Mouse (Mus musculus): Measurements from ENCODE around the gene Mif.
A peak's percentile ranks its signal among the peaks of the same experiment; 100 is the strongest.
"Not testable (repeated sequence)": the region's sequence is repeated elsewhere in the genome, so short reads cannot be mapped to it uniquely, and the experiment has no call there.

Gene Mif

GRCm38 (mm10) chr10:75872915-75873542 lies 13.0 kb upstream of the Mif start:
- peak; percentile 64 for DNase-seq (ENCODE audit: low spot score)

DNA sequence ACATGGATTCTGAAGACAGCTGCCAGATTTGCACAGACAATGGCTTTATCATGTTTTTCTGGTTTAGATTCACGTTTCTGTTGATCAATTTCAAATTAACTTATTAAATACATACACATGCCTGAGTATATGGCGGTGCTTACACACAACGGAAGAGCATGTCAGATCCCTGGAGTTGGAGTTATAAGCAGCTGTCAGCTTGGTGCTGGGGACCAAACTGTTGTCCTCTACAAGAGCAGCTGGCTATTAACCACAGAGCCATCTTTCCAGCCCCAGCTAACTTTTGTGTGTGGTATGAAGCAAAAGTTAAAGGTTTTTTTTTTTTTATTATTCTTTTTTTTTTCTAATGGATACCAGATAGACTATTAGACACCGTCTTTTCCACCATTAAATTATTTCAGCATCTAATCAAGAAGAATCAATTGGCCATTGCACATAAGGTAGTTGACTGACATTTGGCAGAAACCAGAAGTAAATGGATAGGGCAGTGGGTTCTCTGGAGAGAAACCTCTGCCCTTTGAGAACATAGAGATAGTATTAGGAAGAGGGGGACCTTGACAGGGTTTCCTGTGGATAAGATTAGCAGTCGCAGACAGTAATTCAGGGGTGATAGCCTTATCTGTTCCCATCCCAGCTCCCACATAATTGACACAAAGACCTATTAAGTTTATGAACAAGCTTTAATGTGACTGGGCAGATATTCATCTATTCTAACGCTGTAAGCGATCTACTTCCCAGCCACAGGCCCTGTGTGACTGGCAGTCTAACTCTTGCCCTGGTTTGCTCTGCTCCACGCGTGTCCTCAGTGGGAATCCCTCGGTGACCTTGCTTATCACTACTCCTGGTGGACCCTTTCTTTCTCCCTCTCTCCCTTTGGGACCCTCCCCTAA lies 12.2 kb upstream of the Mif start:
- DNase-seq (ENCODE audit: low spot score) = no peak

DNA sequence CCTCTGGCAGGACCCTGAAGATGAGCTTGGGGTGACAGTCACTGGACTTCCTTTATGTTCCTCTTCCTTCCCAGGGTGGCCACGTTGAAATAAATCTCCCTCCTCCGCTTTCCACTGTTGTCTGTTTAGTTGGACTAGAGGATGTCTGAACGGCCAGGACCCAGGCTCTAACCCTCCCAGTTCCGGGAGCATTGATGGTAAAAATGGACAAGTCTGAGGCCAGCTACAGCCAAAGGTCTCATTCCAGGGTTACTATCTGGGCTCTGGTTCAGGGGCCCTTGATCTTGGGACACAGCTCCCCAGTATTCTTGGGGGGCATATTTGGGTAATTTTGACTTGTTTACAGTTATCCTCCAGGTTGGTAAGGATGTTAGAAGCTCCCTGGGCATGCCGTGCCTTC lies 1.5 kb upstream of the Mif start:
- no peak for DNase-seq (ENCODE audit: low spot score)

- peak; percentile 45 for DNase-seq (ENCODE audit: low spot score)
Observed at GRCm38 (mm10) chr10:75860746-75861145, 706 bp upstream of the Mif start.

DNA sequence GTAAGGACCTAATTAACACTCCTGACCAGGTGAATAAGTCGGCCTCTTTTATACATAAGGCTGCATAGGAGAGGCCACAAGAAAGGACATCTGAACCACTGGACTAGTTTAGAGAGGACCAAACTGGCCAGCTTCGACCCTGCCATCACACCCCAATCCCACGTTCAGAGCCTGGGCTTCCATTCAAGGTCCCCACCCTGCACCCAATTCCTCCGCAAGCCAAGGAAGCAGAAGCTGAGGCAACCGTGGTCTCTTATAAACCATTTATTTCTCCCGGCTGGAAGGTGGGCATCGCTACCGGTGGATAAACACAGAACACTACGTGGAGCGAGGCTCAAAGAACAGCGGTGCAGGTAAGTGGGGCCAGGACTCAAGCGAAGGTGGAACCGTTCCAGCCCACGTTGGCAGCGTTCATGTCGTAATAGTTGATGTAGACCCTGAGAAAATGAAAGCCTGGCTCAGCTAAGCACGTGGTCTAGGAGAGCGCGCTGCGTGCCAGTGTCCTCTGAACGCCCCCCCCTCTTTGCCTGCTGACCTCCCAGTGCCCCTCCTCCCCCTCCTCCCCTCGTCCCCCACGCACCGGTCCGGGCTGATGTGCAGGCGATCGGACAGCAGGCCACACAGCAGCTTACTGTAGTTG lies 813 bp downstream of the Mif start:
- peak; percentile 46 for DNase-seq (ENCODE audit: low spot score)

GRCm38 (mm10) chr10:75857598-75857997 lies 2.4 kb downstream of the Mif start:
- DNase-seq (ENCODE audit: low spot score) = no peak

DNA sequence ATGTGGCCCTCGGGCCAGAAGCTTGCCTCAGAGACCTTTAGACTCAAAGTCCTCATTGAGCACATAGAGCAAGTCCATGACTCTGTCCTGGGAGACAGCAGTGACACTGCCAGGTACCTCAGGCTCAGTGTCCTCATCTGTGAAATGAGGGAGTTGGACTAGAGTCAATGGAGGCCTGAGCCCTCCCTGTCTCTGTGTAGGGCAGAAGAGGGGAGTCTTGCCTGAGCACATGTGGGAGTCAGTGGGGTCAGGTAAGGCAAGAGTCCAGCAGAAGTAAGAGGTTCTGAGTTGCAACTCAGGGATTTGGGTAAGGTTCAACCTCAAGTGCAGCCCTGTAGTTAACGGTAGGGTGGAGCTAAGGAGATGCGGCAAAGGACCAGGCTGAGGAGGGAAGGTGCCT lies 3.1 kb downstream of the Mif start:
- no peak for DNase-seq (ENCODE audit: low spot score)

DNA sequence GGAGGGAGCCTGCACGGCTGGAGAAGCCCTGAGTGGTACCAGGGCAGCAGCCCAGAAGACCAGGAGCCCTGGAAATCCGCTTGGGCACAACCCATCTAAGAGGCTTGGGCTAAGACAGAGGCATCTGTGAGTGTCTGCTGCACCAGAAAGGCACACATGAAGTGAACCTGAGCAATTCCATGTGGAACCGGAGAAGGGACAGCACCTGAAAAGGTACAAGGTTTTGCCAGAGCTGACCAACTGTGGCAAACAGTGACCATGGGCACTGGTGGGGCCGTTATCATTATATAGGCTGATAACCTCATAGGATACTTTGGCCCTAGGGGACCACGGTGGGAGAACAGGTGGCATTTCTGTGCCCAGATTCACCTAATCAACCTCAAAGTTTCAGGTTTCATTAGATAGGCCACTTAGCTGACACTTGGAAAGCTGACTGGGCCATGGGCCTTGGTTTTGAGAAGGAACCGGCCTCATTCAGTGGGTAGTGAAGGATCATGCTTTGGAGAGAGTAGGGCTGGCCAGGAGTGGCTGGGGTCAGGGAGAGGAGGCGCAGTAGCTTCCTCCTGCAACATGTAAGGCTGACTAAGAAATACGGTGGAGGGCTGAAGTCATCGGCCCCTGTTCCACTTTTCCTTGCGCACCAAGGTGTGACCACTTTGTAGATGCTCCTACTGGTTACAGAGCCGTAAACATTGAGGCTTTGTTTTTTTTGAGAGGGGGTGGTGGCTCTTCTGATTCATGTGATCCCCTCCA lies 3.7 kb downstream of the Mif start:
- DNase-seq (ENCODE audit: low spot score) = no peak

DNA sequence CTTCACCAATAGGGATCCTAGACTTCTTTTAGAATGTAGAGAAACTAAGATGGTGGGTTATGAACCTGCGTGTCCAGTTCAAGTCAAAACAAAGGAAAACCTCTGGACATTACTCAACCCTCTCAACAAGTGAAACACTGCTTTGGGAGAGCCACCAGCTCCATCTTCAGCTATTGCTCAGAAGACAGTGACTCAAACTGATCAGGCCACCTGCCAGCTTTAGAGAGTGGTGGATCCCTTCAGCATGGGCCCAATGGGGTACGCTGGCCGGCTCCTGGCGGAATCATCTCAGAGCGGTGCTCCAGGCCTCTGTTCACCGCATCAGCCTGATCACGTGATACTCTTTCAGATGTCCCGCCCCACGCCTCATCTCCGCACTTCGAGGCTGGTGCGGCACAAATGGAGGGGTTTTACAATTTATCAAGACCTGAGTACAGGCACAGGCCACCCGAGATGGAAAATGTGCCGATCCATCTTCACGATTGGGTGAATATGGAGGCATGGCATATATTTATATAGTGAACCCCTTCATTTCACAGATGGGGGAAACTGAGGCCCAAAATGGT lies 4.5 kb downstream of the Mif start:
- no peak for DNase-seq (ENCODE audit: low spot score)

GRCm38 (mm10) chr10:75854791-75855190 lies 5.2 kb downstream of the Mif start:
- DNase-seq (ENCODE audit: low spot score) = no peak

DNA sequence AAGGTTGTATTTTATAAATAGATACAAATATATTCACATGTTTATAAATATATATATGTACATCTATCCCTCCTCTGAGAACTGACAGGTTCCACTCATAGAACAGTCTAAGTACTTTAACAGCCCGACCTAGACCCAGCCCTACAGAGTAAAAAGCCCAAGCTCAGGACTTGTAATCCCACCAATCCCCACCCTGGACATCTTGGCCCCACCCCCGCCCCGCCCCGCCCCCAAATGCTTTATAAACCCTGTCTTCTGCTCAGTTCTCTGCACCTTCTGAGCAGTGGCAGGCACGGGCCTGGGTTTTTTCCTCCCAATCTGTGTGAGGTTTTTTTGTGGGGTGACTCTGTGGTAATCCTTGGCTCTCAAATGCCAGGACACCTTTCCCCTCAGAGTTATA lies 5.9 kb downstream of the Mif start:
- DNase-seq (ENCODE audit: low spot score) = no peak

DNA sequence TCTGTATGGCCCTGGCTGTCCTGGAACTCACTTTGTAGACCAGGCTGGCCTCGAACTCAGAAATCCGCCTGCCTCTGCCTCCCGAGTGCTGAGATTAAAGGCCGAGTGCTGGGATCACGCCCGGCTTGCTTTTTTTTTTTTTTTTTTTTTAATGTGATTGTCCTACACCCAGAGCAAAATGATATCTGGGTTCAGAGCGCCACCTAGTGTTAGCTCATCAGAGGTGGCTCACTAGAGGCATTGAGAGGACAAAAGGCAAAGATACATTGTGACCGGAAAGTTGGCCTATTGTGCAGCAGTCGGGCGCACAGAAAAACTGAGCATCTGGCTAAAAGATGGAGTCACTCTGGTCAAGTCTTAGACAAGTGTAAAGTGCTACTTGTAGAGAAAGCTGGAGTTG lies 6.6 kb downstream of the Mif start:
- peak; percentile 86 for DNase-seq (ENCODE audit: low spot score)

GRCm38 (mm10) chr10:75852539-75853125 lies 7.4 kb downstream of the Mif start:
- DNase-seq (ENCODE audit: low spot score) = no peak

GRCm38 (mm10) chr10:75851681-75852080 lies 8.4 kb downstream of the Mif start:
- DNase-seq (ENCODE audit: low spot score) = no peak

DNA sequence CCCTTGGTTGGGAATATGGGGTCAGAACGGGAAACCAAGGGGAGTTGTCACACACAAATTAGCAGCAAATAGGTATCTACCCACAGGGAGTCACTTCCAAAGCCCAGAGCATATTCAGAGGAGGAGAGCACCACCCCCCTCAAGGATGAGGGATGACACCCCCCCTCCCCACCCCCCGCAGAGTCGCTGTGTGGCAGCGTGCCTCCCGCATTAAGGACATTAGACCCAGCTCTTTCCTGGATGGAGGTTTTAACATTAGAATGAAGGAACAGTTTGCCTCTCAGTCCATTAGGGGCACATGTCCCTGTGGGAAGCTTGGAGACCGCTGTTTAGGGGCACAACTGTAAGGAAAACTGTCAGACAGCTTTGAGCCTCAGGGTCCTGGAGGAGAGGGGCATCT lies 9.0 kb downstream of the Mif start:
- DNase-seq (ENCODE audit: low spot score) = no peak

DNA sequence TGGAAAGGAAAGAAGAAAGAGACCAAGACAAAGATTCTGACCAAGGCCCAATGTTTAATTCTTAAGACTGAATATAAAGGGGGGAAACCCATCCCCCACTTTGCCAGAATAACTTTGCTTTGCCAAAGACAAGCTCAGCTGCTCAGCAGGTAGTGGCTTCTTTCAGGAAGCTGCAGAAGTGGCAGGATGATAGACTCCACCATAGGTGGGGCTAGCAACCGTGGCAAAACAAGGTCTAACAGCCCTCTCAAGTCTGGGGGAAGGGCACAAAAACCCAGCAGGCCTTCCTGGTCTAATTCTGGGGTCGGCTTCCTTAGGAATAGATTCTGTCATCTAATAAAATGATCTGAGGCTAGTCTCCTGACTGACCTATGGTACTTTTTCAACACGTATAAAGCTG lies 11.7 kb downstream of the Mif start:
- no peak for DNase-seq (ENCODE audit: low spot score)

DNA sequence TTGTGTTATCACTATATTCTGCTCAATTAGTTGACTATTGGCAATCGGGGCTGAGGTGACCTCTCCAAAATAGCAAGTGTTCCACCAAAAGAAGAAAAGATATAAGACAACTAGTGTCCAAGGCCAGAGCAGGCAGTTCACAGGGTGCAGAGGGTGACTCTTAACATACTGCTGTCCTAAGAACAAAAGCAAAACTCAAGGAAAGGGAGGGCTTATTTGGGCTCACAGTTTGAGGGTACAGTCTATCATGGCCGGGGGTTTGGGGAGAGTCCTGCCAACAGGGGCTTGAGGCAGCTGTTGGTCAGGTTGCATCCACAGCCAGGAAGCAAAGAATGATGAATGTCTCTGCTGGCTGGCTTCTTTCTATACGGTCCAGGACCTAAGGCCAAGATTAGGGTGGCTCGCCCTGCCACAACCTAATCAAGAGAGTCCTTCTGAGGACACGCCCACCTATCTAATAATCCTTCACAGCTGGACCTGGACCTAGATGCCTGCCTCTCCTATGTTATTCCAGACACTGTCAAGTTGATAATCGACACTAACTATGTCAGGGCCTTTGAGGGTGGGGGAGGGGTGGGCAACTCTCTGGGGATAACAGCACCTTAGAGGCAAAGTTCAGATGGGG lies 14.6 kb downstream of the Mif start:
- DNase-seq (ENCODE audit: low spot score) = no peak

GRCm38 (mm10) chr10:75844800-75845199 lies 15.2 kb downstream of the Mif start:
- DNase-seq (ENCODE audit: low spot score) = no peak

DNA sequence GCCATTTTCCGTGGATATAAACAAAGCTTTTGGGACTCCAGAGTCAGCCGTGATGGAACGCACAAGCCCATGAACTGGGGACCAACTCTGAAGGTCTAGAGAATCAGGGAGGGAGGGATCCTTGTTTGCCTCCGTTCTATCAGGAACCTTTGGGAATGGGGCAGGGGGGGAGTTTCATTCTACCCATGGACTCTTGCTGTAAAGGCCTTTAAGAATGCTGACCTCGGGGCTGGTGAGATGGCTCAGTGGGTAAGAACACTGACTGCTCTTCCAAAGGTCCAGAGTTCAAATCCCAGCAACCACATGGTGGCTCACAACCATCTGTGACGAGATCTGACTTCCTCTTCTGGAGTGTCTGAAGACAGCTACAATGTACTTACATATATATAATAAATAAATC lies 16.1 kb downstream of the Mif start:
- not testable (repeated sequence) for DNase-seq (ENCODE audit: low spot score)

DNA sequence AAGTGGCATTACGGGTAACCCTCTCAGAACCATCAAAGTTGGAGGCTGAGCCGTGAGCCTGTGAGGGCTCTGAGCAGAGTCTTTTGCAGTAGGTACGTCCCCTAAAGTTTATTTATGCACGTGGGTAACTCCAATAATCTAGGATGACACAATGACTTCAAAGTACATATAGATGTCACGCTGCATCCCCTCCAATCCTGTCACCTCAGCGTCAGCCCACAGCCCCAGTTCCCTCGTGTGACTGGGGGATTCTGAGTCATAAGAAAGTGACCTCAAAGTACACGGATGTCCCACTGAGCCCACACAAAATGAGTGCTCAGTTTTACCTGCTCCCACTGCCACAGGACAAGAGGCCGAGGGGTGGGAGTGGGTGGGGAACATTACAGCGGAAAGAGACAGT lies 20.9 kb downstream of the Mif start:
- no peak for DNase-seq (ENCODE audit: low spot score)

DNA sequence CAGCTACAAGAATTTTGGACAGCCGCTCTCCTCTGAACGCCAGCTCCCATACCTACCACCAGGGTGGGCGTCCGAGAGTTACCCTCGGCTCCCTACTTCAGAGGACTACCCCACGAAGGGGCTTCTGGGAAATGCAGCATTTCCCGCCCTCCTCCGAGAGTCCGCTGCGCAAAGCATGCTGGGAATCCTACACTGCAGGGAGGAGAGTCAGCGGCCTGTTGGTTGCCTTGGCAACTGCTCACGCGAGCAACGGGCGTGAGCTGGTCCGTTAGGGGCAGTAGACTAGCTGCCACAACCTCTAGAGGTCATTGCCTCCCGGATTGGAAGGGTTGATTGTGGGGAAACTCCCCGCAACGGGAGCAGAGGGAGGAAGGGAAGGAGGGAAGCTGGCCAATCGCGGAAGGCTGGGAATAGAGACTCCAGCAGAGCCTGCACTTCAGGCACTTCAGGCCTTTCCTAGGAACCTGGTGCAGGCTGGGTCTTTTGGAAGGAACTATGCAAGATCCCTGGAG lies 22.7 kb downstream of the Mif start, which contains the start of gene Gstt2:
Gene Gstt2, minus strand, starts transcription at position 177 of the 512 bp plus-strand sequence.
- DNase-seq (ENCODE audit: low spot score) = peak; percentile 93
